Mouse (Mus musculus): ENCODE results near the gene 1700029I15Rik.

DNA sequence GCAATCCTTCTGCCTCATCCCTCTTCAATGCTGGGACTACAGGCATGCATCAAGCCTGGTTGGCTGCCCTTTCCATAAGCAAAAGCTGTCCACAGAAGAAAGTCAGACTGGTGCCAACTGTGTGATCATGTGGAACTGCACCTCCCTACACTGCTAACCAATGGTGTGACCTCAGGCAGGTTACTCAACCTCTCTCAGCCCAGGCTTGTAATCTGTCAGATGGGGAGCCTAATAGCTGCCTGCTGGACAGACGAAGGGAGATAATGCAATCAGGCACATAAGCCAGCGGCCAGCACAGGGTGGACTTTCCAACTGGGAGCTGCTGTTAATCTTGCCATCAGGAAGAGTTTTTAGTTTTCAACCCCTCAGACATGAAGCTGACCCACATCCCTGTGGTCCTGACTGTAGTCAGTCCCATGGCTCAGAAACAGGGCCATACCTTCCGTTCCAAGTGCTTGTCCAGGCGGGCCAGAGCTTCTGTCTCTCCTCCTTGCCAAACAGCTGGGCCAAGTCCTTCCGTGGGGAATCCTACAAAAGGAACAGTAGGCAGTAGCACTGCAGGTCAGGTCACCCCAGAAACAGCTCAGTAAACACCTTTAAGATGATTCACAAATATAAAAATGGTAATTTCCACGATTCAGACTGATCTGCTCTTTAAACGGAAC is 39.5 kb downstream of the 1700029I15Rik start:
- TF ChIP-seq CTCF (conservative IDR thresholded peaks at IDR 0.05 in 1 of 2, IDR thresholded peaks at IDR 0.05 in 1 of 2; ENCODE audit: low read depth in 2 of 2, low read length in 2 of 2) (no peak), EP300 (IDR thresholded peaks at IDR 0.05; ENCODE audit: low read length) (no peak)
